Mouse (Mus musculus): ENCODE measurements at regions not wholly inside any gene's neighbourhood (a gene's known extent, or its start where the extent isn't known, plus 50 kb on each side); places are given as distances from the start of the nearest gene placed in this dataset.
"Not testable (repeated sequence)": the region's sequence is repeated elsewhere in the genome, so short reads cannot be mapped to it uniquely, and the experiment has no call there.

- DNase-seq (ENCODE audit: low spot score) = no peak
These were observed 189.8 kb upstream of the Tsc22d2 start for GRCm38 (mm10) chr3:58224696-58225095.

- no peak for DNase-seq (ENCODE audit: low spot score)
These were observed 187.8 kb upstream of the Tsc22d2 start for GRCm38 (mm10) chr3:58226447-58227321.

GRCm38 (mm10) chr3:58227322-58227627 lies 187.2 kb upstream of the Tsc22d2 start:
- DNase-seq (ENCODE audit: low spot score) = no peak

- DNase-seq (ENCODE audit: low spot score) = peak; percentile 4
These were observed 186.3 kb upstream of the Tsc22d2 start for GRCm38 (mm10) chr3:58228189-58228588.

GRCm38 (mm10) chr3:58231746-58232145 lies 182.8 kb upstream of the Tsc22d2 start:
- no peak for DNase-seq (ENCODE audit: low spot score)

- no peak for DNase-seq (ENCODE audit: low spot score)
These were observed 181.2 kb upstream of the Tsc22d2 start for GRCm38 (mm10) chr3:58233296-58233695.

- DNase-seq (ENCODE audit: low spot score) = no peak
These were observed 179.5 kb upstream of the Tsc22d2 start for GRCm38 (mm10) chr3:58234846-58235630.

GRCm38 (mm10) chr3:58238111-58238510 lies 176.4 kb upstream of the Tsc22d2 start:
- no peak for DNase-seq (ENCODE audit: low spot score)

- DNase-seq (ENCODE audit: low spot score) = no peak
These were observed 173.7 kb upstream of the Tsc22d2 start for GRCm38 (mm10) chr3:58240775-58241174.

- DNase-seq (ENCODE audit: low spot score) = no peak
These were observed 169.2 kb upstream of the Tsc22d2 start for GRCm38 (mm10) chr3:58245361-58245760.

- no peak for DNase-seq (ENCODE audit: low spot score)
These were observed 166.5 kb upstream of the Tsc22d2 start for GRCm38 (mm10) chr3:58247989-58248388.

GRCm38 (mm10) chr3:58253942-58254341 lies 160.6 kb upstream of the Tsc22d2 start:
- no peak for DNase-seq (ENCODE audit: low spot score)

- no peak for DNase-seq (ENCODE audit: low spot score)
These were observed 146.7 kb upstream of the Tsc22d2 start for GRCm38 (mm10) chr3:58267606-58268325.

GRCm38 (mm10) chr3:58271441-58271840 lies 143.1 kb upstream of the Tsc22d2 start:
- DNase-seq (ENCODE audit: low spot score) = not testable (repeated sequence)

- no peak for DNase-seq (ENCODE audit: low spot score)
These were observed 133.2 kb upstream of the Tsc22d2 start for GRCm38 (mm10) chr3:58281291-58281690.

GRCm38 (mm10) chr3:58284371-58284770 lies 130.1 kb upstream of the Tsc22d2 start:
- not testable (repeated sequence) for DNase-seq (ENCODE audit: low spot score)

GRCm38 (mm10) chr3:58295810-58296209 lies 118.7 kb upstream of the Tsc22d2 start:
- no peak for DNase-seq (ENCODE audit: low spot score)

- no peak for DNase-seq (ENCODE audit: low spot score)
These were observed 114.3 kb upstream of the Tsc22d2 start for GRCm38 (mm10) chr3:58300213-58300612.

GRCm38 (mm10) chr3:58300801-58301485 lies 113.6 kb upstream of the Tsc22d2 start:
- no peak for DNase-seq (ENCODE audit: low spot score)

GRCm38 (mm10) chr3:58302322-58302721 lies 112.2 kb upstream of the Tsc22d2 start:
- DNase-seq (ENCODE audit: low spot score) = no peak

GRCm38 (mm10) chr3:58303746-58304145 lies 110.8 kb upstream of the Tsc22d2 start:
- DNase-seq (ENCODE audit: low spot score) = no peak

Data from gastrocnemius, adult 18-20 months (tissue).